Mouse (Mus musculus): Measurements from ENCODE around the gene Arhgef28.
A peak's percentile ranks its signal among the peaks of the same experiment; 100 is the strongest.

The Arhgef28 gene

DNA sequence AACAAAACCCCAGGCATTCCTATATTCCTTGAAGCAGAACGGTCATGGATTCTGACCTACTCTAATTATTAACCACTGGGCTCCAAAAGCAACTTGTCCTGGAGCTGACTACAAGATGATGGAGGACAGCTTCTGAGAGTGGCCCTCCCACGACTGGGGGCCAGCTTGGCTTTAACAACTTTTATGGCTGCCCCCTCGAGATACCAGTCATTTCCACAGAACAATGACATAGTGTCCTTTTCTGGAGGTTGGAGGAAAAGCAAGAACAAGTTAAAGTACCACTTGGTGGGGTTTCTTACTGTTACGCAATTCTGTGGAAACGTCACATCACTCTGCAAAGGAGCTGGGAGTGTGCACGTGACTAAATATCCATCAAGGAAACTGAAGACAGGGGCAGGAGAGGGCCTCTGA lies 194.3 kb downstream of the Arhgef28 start:
- DNase-seq: peak in 1 of 2 experiments; percentile 58

DNA sequence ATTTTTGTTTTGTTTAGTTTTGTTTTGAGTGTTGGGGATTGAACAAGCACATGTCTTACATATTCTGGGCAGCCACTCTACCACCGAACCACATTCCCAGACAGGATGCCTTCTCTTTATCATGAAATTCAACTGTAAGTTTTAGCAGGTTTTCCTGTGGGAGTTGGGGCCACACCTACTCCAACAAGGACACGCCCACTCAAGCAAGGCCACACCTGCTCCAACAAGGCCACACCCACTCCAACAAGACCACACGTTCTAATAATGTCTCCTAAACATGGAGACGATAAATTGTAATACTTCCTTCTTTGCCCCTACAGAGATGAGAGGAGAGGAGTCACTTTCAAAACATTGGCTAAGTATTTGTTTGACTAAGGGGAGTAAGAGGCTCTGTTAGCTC lies 197.2 kb downstream of the Arhgef28 start:
- no peak for DNase-seq

DNA sequence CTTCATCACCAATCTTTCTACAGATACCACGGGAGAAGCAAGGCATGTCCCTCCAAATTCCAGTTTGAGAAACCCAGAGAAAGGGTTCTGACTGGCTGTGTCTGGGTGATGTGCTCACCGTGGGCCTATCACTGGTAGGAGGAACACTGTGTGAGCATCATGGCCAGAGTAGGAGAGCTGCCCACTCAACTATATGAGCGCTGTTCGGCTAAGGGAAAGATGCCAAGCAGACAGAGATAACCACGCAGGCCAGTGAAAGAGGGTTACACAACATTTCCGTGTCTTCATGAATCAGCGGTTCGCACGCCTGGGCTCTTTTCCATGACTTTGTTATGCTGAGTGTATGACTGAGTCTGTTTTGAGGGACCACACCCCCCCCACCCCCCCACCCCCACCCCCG lies 197.7 kb downstream of the Arhgef28 start:
- DNase-seq: no peak

DNA sequence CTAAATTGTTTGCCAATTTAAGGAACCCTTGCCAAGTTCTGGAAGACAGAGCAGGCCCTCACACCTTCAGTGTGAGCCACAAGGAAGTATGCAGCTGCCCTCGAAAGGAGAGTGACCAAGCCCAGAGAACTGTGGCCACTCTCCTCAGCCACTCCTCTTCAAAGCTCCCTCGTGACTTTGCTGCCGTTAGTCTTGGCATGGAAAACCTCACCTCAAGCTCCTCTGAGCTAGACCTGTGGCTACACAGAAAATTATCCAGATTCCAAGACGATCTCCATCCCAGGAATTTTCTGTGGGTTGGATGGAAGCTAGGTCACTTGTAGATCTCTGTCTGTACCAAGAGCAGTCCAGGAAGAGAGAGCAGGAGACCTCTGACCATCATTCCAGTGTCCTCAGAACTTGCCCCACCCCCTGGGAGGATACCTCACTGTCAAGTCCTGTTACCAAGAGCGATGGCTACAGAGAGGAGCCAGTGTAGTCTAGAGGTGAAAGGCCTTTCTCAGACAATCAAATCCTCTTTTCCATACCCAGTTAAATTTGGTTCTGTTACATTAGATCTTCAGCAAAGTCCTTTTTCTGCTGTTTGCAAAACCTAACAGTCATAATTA lies 200.5 kb downstream of the Arhgef28 start:
- DNase-seq: no peak

DNA sequence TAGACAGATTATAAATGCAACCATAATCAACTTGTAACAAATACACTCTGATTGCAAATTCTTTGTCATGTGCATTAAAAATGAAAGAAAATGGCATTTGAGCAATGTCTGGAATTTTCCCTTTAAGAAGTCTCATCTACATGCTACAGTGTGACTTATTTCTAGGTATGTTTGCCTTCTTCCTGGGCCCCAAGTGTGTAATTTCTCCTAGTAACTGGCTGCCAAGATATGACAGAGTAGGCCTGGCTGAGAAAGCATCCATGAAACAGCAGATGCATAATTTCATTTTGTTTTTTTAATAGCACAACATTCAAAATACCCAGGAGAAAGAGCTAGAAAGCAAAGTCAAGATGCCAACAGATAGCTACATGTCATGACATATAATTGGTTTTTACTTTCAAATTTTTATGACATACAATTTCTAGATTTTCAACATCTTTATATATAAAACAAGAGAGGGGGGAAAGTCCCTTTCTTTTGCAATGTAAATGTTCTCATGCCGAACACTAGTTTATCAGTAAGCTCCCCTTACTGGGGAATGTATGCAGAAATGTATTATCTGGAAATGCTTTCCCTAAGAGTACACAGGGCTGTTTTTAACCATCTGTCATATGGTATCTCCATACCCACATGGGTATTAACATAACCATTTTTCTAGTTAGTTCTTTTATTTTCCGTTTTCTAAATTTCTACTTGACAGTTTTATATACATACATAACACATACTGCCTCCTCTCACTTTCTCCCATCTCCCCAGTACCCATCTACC lies 201.4 kb downstream of the Arhgef28 start:
- DNase-seq: no peak

DNA sequence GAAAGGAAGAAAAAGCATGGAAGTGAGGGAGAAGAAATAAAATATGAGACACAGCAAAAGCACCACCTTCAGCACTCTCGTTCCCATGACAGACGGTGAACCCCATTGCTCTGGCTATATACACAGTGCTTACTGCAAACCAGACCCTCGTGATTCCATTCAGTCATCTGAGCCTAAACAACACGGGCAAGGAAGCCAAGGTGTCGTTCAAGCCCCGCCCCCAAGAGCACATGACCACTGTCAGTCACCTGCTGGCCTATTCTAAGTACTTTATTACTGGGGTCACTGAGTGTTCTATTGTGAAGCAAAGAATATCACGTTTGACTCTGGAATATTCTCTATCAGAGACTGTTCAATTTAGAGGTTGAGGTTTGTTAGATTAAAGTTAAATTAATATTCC lies 202.5 kb downstream of the Arhgef28 start:
- no peak for DNase-seq

DNA sequence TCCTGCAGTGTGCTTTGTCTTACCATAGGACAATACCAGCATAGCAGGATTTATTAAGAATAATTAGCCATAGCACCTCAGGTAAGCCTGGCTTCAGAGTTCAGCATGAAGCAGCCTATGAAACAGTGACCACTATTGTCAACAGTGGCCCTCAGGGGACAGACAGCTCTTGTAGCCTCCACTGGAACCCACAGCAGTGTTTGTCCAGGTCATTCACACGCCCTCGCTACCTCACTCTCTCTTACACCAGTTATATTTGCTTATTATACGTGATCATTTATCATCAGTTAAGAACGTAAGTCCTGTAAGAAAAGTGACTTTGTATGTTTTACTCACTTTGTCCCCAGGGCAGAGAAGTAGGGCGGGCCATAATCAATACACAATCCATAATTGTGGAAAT lies 203.6 kb downstream of the Arhgef28 start:
- no peak for DNase-seq

DNA sequence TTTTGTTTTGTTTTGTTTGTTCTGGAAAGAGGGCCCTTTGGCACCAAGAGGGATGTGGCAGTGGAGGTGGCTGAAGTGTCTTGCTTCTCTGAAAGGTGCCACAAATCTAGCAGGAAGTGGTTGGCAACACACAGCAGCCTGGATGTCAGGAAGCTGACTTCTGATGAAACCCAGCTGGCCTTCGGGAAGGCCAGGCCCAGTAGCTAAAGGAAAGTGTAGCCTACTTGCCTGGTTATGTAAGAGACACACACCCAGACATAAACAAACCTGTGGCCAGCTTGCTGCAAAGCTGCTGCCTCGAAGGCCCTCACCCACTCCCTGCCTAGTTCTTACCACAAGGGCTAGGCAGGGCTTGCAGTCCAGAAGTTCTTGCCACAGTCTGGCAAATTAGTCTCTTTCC lies 204.1 kb downstream of the Arhgef28 start:
- peak; percentile 43 to 59 for DNase-seq

DNA sequence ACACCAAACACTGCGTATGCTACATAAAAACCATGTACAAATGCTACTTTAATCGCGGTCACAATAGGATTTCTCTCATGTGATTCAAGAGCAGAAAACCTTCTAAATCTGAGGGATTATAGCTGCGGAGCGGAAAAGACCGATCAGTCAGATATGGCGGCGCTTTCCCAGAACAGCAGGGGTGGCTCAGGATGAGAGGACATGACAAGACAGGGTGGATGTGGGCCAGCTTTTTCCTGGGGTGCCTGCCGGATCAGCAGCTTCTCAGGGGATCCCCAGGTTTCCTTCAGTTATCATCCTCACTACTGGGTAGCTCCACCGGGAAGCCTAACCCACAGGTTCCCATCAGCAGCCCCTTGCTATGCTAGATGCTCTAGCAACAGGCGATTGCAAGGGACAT lies 204.5 kb downstream of the Arhgef28 start:
- no peak for DNase-seq

DNA sequence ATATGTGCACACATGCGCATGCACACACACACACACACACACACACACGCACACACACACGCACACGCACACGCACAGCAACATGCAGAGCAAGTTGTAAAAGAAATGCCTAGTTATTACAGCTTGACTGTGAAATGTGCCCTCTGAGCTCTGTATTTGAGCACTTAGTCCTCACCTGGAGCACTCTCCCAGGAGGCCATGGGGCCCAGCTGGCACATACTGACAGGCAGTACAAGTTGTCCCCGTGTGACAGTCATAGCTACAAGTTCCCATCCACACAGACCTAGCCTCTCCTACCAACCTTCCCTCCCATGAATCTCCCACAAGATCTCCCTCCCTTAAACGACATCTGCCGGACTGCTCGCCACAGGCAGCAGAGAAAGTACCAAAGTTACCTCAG lies 205.4 kb downstream of the Arhgef28 start:
- no peak for DNase-seq

DNA sequence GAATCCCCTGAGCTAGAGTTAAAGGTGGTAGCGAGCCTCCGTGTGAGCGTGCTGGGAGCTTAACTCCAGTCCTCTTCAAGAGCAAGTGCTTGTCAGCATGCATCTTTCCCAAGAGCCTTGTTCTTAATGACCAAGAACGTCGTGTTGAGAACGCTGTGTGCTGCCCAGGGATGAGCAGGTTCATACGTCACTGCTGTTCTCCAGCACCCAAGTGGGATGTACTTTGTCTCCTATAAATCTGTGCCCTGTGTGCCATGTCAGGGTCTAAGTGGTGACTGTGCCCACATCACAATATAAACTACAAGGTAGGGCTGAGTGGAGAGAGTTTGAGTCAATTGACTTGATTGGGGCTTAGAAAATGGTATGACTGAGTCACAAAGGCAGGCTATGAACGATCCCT lies 207.1 kb downstream of the Arhgef28 start:
- no peak for DNase-seq

DNA sequence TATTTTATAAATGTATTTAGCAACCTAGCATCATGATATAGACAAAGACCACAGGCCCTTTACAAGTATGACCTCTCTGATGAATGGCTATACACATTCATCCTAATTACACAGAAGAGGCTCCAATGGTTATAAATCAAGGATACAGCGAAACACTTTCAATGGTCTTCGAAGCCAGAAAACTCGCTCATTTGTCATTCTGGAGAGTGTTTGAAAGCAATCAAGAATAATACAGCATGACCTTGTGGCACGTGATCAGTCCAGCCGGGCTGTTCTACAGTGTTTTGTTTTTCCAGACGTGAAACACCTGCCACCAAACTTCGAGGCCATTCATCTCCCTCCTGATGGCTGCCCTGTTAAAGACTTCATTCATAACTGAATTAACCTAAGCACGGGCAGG lies 207.7 kb downstream of the Arhgef28 start:
- DNase-seq: peak; percentile 43 to 50

DNA sequence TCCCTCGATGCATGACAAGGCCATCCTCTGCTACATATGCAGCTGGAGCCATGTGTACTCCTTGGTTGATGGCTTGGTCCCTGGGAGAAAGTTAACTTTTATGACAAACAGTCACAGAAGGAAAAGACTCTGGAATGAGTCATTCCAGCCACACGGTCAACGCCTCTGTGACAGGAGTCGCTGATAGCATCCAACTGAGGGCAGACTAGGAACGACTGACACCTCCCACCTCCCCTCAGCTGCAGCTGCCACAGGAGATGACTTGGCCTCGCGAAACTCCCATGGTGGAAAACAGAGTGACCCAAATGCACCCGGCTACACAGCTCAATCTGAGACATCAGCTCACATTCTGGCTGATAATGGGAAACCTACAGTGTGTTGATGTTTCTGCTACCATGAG lies 215.3 kb downstream of the Arhgef28 start:
- DNase-seq: no peak

DNA sequence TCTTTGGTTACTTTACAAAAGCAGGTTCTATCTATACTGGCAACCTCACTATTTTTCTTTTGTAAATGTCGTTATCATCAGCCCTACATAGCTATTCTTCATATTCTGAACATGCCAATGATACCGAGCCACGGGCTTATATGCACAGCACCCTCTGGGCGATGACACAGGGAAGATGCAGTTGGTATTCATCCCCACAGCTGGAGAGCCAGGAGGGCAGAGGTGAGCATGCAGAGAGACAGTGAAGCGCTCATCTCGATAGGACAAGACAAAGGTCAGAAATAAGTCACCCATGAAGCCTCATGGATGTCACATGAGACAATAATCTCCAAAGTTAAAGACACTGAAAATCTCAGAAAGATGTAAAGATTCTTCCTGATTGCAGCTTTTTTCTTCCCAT lies 217.4 kb downstream of the Arhgef28 start:
- DNase-seq: no peak

DNA sequence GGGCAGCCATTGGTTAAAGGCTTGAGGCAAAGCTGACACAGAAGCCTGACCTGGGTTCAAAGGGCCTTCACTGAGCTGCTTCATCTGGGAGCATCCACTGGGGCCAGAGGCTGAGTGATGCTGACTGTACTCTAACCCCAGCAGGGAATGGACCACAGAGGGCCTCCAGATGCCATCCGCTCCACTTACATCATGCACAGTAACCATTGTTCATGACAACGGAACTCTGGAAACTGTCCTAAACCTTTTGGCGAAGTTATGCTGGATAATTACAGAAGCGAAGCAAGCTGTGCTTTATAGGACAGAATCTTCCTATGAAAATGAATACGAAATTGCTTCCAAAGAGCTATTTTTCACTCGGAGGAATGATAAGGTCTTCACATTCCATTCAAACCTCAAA lies 219.5 kb downstream of the Arhgef28 start:
- DNase-seq: no peak

DNA sequence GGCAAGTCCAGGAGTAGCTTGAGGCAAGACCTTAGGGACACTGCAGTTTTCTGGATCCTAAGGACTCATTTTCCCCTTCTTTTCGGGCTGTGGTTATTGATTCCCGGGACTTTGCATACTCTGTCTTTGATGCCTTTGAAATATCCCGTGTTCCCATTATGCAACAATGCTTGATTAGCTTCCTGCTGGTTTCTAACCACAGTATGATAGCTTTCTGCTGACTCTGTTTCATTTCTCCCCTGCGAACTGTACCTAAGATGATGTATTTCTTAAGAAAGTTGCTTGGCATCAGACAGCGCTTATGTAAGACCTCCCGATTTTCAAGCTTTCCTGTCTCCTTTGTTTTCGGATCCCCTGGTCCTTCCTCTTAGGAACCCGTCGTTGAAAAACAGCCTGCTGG lies 229.1 kb downstream of the Arhgef28 start:
- no peak for DNase-seq

DNA sequence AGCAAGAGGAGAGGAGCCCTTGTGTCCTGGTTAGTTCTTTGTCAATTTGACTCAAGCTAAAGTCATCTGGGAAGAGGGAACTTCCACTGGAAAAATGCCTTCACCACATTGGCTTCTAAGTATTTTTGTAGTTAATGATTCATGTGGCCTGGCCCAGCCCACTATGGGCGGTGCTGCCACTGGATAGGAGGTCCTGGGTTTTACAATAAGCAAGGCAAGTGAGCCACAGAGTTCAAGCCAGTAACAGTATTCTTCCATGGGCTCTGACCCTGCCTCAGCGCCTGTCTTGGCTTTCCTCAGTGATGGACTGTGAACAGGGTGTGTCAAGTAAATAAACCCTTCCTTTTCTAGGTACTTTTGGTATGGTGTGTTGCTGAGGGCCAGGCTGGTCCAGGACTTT lies 229.6 kb downstream of the Arhgef28 start:
- no peak for DNase-seq

DNA sequence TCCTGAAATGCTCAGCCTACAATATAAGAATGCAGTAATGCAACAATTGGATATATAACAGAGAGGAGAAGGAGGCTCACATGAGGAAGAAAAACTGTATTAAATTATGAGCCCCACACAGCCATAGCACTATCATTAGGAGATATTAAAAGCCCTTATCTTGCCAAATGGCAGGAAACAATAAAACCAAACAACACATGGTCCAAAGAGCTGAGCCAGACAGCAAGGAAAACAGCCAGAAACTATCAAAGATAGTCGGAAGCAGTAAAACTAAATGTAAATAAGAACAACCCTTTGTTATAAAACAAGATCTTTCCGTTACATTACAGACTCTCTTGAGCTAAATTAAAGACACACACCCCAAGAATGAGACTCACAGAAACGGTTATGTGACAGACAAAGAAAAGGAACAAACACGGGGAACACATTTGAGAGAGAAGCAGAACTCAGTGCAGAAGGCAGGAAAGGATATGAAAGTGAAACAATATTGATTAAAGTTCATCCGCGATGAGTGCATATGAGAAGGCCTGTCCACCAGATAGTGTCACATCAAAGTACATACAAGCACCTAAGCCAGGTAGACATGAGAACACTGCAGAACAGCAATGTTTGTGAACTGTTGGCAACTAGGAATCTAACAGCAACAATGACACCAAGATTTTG lies 231.6 kb downstream of the Arhgef28 start:
- no peak for DNase-seq

DNA sequence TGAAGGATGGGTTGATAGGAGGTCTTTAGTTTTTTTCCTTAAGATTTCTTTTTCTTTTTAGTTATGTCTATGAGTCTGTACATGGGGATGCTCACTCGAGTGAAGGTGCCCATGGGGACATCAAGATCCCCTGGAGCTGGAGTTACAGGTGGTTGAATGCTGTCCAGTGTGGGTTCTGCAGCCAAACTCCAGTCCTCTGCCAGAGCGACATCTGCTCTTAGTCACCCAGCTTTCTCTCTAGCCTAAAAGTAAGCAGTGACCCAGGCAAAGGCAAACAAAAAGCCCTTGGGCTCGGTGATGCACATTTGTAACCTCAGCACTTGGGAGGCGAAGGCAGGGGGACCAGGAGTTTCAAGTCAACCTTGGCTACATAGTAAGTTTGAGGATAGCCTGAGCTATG lies 232.3 kb downstream of the Arhgef28 start:
- DNase-seq: no peak

DNA sequence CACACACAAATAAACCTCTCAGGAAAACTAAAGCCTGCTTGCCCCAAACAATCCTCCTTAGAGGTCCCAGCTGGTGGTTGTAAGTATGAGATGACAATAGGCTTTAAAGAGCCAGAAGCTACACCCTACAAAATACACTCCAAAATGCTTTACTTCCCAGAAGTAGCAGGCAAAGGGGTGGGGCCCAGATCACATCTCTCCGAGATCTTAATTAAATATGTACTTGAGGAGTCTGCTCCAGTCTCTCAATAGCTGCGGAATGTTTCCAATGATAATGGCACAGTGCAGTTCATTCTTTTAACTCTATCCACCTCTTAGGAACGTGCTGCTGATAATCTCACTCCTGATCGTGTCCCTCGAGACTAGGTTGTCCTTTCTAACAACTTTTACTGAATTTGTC lies 240.2 kb downstream of the Arhgef28 start:
- DNase-seq: no peak

DNA sequence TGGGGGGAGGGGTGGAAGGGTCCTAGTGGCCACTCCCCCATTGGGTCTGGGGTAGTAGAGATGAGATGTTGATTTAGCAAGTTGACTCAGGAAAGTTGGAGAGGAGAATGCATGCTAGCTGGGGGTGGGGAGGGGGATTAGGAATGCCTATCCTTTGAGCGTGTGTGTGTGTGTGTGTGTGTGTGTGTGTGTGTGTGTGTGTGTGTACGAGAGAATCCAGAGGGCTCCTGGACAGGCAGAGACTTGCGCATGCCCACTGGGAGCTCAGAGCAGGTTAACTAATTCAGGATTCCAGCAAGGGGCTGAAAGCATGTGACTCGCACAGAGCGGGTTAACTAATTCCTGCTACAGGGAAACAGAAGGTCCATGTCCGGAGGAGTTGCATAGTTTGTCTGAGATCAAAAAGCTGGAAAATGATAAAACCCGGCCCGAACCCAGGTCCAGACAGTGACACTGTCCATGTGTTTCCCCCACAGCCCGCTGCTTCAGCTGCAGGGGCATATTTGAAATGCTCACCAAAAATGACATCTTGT lies 241.3 kb downstream of the Arhgef28 start:
- DNase-seq: peak; percentile 24 to 42

DNA sequence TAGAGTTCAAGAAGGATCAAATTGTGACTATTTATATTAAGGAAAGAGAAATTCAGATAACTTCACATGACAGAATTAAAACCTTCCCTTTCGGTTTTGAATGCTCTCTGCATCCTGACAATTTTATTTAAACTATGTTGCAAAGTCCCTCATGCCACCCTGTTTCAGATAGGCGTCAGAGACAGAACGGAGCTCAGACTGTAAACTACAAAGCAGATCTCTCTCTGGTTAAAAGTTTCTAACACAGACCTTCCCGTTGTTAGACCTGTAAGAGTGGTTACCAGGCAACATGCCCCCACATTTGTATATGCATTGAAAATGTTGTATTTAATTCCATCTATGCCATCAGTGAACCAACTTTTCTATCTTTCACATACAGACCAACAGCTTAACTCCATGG lies 246.1 kb downstream of the Arhgef28 start:
- no peak for DNase-seq

DNA sequence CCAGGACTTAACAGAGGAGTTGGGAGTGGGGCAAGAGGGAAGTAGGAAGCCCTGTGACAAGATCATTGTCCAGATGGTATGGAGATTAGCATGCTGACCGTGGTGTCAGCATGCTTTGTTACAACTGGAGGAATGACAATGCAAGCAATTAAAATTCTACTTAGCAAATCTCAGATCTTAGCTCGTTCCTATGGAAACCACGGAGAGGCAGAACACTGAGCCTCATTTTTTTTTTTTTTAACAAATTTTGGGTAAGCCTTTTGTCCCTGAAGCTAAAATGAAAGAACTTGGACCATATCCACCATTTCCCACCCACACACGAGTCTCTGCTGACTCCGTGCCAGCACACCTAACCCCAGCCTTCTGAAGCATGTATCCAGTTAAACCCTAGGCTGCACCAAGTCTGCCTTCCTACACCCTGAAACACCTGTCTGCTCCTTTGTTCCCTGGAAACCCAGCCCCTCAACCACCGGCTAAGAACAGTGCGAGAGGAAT lies 246.8 kb downstream of the Arhgef28 start:
- no peak for DNase-seq

DNA sequence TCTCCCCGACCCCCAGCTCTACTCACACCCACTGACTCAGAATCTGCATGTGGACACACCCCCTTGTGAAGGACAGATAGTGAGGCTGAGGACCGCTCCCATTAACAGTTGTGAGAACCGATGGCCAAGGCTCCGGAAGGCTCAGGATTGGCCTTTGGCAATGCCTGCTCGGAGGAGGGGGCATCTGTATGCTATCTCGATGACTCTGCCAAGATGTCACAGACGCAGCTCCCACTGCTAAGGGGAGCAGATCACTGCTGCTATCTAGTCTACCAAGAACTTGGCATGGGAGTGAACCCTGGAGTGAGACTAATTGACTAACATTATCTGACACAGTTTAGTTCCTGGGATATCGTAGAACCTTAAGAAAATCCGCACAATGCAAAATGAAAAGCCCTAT lies 250.5 kb downstream of the Arhgef28 start:
- no peak for DNase-seq
